Mouse (Mus musculus) heart, postnatal 25 days (tissue): Measurements from ENCODE around the gene Prlhr. TPM values are rescaled to one million over a fixed set of nuclear protein-coding genes. Genes with fewer than 3 reads are reported as not detected.

ENCODE experiments used
- DNase-seq: peaks from one replicate; pipeline ENCODE4 v3.0.0; 2022; ENCODE audit warnings: low spot score
- intact Hi-C: fragments of 180-260 bp; cut with DNase I; formaldehyde crosslinking; loops from one replicate; pipeline ENCODE4 v1.15.1; 2025
- total RNA-seq, 2 experiments: library from RNA; stranded (reverse); gene quantifications; 2 replicates each; pipeline ENCODE4 v1.2.3; 2021

The Prlhr gene
- total RNA-seq: not detected

DNA sequence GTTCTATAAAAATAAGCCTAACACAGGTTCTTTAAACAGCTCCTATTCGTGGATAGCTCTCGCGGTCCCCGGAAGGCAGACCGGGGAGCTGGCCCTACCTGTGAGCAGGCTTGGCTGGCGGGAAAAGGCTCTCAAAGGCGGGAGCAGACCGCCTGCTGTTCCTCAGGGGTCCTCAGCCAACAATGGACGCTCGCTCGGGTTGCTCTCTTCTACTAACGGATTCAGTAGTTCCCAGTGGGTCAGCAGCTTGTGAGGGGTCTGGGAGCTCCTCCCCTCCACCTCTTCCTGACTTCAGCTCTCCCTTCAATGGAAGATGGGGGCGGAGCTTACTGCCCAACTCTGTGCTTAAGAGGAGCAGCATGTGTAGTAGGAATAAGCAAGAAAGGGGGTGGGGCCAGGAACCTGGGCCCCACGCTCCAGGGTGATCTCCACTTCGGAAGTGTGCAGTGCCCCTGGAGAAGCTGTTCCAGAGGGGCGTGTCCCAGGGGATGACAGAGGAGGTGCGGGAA is at the start of gene Prlhr:
Gene Prlhr, minus strand, starts transcription at position 51 of the 509 bp plus-strand sequence.
- no peak for DNase-seq
- intact Hi-C loops: loop anchor here (5.0 kb wide), 2 partner anchors 84 to 139 kb away; no protein-coding TSS in a partner anchor

DNA sequence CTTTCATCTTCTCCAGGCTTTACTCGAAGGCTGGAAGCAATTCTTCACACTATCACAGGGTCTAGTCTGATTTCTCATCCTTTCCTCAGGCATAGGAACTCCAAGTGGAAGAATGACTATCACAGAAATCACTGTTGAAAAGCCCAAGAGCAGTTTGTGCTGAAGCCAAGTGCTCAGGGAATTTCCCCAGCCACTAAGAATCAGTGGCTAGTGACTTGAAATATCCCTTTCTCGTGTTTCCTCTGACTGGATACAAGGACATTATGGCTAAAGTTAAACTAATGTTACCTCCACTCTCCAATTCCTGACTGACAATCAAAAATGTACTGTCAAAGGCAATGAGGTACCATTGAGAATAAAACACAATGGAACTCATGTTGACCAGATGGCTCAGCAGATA is 47.0 kb upstream of the Prlhr start:
- DNase-seq: no peak
- intact Hi-C loops: no loop called here

DNA sequence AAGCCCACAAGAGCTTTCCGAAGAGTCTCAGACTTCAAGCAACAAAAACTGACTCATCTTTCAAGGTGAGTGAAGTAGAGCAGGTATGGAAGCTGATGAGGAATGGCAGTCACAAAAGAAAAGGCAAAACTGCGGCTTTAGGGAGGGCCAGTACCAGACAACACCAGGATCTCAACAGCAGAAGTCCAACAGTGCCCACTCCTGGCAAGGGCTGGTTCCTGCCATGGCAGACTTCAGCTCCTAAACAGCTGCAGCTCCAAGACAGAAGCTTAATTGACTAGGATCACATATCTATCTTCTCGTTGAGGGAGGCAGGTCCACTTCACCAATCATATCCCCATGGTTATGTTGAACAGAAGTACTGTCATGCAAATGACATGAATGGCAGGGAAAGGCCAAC is 45.3 kb upstream of the Prlhr start:
- intact Hi-C loops: no loop called here

DNA sequence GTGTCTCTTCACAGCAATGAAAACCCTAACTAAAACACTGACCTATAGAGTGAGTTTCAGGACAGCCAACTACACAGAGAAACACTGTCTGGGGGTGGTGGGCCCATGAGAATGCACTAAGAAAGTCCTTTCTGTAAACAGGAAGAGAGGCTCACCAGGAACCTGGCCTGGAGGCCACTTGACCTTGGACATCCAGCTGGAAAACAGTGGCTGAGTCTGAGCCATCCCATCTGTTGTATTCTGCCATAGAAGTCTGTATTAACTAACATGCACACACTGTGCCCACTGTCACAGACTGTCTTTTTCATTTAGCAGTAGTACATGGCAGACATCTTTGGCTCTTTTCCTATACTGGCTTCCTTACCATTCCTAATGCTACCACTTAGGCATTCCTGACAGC is 32.1 kb upstream of the Prlhr start:
- intact Hi-C loops: no loop called here
- DNase-seq: no peak

More for the DNA sequence above, 45.3 kb upstream of the Prlhr start:
- no peak for DNase-seq

DNA sequence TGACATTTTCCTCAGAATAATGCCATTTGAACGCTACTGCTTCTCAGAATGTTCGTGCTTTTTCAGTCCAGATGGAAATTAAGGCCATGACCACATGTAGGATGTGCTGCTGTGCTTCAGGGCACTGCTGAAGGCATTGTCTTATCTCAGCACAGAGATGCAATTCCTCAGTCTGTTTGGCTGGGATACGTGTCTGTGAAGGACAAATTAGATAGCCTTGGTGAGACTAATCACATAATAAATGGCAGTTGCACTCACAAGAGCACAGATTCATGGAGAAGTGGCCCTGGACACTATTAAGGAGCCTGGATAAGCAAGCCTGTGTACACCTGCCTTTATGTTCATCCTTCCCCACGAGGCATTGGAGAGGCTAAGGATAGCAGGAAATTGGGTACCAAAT is 29.1 kb upstream of the Prlhr start:
- no peak for DNase-seq

GRCm38 (mm10) chr19:60495772-60496171 is 27.7 kb upstream of the Prlhr start:
- intact Hi-C loops: no loop called here
- DNase-seq: no peak

More for the DNA sequence above, 29.1 kb upstream of the Prlhr start:
- intact Hi-C loops: no loop called here

GRCm38 (mm10) chr19:60489566-60489965 is 21.5 kb upstream of the Prlhr start:
- DNase-seq: no peak
- intact Hi-C loops: no loop called here

DNA sequence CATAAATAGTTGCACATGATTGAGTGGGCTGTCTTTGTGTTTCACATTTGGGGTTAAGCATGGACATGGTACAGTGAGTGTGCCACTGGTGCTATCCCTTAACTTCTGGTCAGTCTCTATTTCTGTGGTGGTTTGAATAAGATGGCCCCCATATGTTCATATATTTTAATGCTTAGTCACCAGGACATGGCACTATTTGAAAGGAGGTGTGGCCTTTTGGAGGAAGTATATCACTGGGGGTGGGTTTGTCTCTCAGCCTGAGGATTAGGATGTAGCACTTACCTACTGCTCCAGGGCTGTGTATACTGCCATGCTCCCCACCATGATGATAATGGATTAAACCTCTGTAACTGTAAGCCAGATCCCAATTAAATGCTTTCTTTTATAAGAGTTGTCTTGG is 17.2 kb upstream of the Prlhr start:
- DNase-seq: no peak

DNA sequence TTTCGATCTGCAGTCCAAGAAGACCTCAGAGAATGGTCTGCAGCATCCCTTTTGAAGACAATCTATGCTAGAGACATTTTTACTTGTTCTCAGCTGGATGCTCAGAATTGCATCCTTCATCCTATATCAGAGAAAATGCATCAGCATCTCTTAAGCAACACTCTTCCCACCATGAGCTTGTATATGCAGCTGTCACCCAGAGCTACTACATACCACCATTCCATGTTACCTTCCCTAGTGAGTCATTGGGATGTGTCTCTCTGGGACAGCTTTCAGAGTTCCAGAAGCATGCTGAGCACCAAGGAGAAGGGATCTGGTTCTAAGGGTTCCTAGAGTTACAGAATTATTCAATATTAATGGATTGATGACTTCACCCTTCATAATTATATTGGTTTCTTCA is 10.8 kb upstream of the Prlhr start:
- intact Hi-C loops: no loop called here
- DNase-seq: no peak

More for the DNA sequence above, 17.2 kb upstream of the Prlhr start:
- intact Hi-C loops: no loop called here

DNA sequence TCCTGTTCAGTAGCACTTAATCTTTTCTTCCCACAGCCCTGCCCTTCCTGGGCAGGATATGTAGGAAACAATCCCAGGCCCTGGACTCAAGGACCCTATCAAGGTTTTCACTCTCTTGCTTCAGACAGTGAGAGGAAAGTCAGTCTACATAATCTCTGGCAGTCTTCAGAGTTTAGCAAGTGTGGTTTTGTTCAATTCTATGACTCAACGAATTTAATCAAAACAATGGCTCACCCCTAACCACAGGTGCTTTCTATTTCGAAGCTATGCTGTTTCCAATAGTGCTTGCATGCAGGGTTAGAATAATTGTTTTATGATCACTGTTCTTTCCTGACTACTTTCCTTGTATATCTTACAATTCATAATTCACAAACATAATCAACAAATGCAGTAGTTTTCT is 9.7 kb upstream of the Prlhr start:
- no peak for DNase-seq
- intact Hi-C loops: no loop called here

DNA sequence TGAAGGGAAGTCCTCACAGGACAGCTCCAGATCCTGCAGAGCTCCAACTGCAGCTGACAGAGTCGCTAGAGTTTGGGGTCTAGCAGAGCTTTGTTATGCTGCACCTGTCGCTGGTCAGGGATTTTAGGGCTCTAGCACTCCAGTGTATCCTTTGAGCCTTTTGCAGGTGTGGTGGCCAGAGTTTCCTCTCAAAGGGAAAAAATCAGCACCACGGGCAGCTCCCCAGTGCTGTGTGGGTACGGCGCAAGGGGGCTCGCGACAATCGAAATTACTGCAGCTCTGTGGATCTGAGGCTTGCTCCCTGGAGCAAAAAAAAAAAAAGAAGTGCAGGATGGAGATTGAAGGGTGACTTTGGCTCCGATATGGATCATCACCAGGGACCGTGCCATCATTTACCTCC is 742 bp upstream of the Prlhr start:
- no peak for DNase-seq
- intact Hi-C loops: loop anchor here (5.0 kb wide), 2 partner anchors 83 to 138 kb away; no protein-coding TSS in a partner anchor

- DNase-seq: no peak
- intact Hi-C loops: loop anchor here (5.0 kb wide), 2 partner anchors 85 to 140 kb away; no protein-coding TSS in a partner anchor
Observed at GRCm38 (mm10) chr19:60467588-60468007, 506 bp downstream of the Prlhr start.

- DNase-seq: peak; percentile 13
- intact Hi-C loops: loop anchor here (5.0 kb wide), 2 partner anchors 85 to 140 kb away; no protein-coding TSS in a partner anchor
Observed at GRCm38 (mm10) chr19:60466953-60467570, 1.0 kb downstream of the Prlhr start.

DNA sequence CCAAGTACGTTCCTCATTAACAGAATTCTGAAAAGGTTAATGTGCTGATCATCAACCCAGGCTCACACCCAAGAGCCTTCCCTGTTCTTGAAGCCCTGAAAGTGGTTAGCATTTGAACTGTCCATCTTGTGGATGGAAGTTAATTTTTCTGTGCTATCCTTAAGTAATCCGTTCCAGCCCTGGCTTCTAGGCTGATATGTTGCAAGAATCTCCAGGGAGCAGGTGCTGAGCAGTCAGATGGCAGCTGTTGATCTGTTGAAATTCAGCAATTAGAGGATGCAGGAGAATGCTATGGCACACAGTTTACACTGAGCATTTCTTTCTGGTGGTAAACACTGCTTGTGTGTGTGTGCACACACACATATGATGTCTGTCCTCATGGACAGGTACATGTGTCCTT is 2.4 kb downstream of the Prlhr start:
- intact Hi-C loops: loop anchor here (5.0 kb wide), 2 partner anchors 87 to 142 kb away; no protein-coding TSS in a partner anchor
- no peak for DNase-seq

DNA sequence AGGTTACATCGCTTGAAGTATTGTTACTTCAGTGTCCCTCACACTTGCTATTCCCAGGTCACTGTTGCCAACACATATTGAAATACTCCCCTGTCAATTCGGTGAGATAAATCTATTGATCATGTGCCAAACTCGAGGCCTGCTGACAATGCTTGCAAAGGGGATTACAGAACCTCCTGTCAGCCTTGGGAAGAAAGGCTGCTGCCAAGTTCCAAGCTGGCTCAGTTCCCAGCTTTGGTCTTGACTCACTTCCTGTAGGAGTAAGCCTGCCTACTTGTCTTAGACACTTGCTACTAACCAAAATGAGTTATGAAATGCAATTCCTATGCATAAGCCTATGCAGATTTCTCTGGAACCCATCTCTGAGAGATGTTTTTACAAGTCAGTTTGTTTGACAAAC is 4.2 kb downstream of the Prlhr start:
- DNase-seq: peak; percentile 41
- intact Hi-C loops: no loop called here

DNA sequence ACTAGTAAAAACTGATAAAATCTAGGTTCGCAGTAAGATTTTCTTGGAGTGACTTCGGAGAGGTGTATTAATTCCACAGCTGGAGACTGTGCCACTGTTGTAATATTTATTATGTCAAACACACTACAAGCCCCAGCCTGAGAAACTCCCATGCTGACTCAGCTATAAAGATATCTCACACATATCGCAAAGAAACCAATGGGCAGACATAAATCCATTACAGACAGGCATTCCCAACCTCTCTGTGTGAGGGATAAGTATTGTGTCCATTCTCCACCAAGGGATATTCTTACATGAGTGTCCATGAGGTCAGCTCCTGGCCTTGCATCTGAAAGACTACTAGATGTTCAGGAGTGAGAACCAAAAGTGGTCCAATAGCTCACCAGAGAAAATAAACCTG is 4.7 kb downstream of the Prlhr start:
- no peak for DNase-seq
- intact Hi-C loops: no loop called here

- intact Hi-C loops: no loop called here
- no peak for DNase-seq
Observed at GRCm38 (mm10) chr19:60461476-60461875, 6.6 kb downstream of the Prlhr start.

DNA sequence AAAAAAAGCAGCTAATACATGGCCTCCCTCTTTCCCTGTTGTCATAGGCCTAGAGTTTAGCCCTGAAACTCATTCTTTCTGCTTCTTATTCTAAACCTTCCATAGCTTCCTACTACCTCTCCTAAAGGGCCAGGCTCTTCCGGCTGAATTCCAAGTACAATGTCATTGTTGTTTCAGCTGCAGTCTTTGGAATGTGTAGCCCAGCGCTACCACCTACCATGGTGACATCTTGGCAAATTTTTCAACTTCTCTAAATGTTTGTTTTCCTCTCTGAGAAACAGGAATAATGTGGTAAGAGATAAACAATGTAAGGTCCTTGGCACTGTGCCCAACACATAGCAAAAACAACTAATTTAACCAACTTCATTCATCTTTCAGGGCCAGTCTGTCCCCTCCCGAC is 8.4 kb downstream of the Prlhr start:
- DNase-seq: no peak
- intact Hi-C loops: no loop called here

DNA sequence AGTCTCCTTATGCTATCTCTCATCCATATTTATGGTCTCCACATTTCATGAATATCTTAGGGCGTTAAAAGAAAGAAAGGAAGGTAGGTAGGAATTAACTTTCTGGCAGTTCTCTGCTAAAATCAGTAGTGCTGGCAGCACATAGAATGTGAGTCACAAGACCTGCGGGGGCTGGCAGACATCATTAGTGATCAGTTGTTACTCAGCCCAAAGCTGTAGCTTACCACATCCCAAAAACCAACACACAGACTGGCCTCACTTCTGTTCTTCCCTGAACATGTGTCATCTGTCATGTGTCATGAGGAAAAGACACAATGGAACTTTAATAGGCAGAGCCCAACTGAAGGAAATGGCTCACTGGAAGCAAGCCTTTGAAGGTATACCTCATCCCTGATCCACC is 9.0 kb downstream of the Prlhr start:
- intact Hi-C loops: no loop called here
- no peak for DNase-seq

- DNase-seq: no peak
Observed at GRCm38 (mm10) chr19:60455791-60456190, 12.3 kb downstream of the Prlhr start.

GRCm38 (mm10) chr19:60440531-60440930 is 27.6 kb downstream of the Prlhr start:
- DNase-seq: no peak
- intact Hi-C loops: no loop called here

More at GRCm38 (mm10) chr19:60455791-60456190, 12.3 kb downstream of the Prlhr start:
- intact Hi-C loops: no loop called here

- intact Hi-C loops: no loop called here
- DNase-seq: peak; percentile 3
Observed at GRCm38 (mm10) chr19:60440083-60440482, 28.0 kb downstream of the Prlhr start.
